Mouse (Mus musculus) cerebellum, adult 18-20 months (tissue): ENCODE data around the gene Gm21900.
"Not testable (repeated sequence)": the region's sequence is repeated elsewhere in the genome, so short reads cannot be mapped to it uniquely, and the experiment has no call there.

Source experiments
- DNase-seq, 2 experiments: peaks; one replicate each; pipeline ENCODE4 v3.0.0; 2021

Gene Gm21900

DNA sequence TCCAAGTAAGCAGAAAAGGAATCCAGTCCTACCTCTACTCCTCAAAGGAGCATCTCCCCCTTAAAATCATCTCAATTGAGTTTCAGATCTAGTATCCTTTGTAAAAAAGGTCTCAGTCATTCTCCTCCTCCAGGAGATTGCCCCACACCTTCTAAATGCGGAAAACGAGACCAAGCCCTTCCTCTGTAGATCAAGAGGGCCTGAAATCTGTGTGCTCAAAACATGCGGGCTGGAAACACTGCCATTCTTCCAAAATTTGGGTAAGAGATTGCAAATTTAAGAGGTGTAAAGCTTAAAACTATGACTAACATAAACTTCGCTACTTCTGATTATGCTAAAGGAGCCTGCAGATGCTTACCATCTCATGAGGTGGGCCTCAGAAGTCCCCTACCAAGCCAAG is at the start of gene Gm21900:
TSS of gene Gm21900 (plus strand) at position 301 of the 400 bp plus-strand sequence.
- not testable (repeated sequence) for DNase-seq

DNA sequence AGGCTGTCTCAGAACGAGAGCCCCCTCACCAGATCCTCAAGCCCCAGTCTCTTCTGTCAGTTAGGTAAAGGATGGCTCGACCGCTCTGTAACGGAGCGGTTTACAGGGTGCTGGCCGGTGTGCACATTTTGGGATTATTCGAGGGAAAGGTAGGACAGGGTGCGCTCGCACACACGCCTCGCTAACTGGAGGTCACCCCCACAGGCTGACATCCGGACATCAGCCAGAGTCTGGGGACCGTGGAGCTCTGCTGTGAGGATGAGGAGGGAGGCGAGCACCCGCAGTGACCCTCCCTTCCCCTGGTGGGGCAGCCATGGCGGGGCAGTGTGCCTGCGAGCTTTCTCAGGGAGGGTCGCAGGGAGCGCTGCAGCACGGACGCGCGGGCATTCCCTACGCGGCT is 27.4 kb downstream of the Gm21900 start:
- peak; percentile 11 to 17 for DNase-seq
